Mouse (Mus musculus): ENCODE measurements at regions not wholly inside any gene's neighbourhood (a gene's known extent, or its start where the extent isn't known, plus 50 kb on each side); places are given as distances from the start of the nearest gene placed in this dataset.

- 76% methylated on average over 17 of the region's 17 CpGs for WGBS
Observed at GRCm38 (mm10) chr13:28418936-28419681, 161.8 kb downstream of the Gm11361 start.

GRCm38 (mm10) chr13:28417929-28418881, 160.9 kb downstream of the Gm11361 start:
- TF ChIP-seq POLR2A (IDR thresholded peaks at IDR 0.05; ENCODE audit: control insufficient read depth, extremely low read depth, insufficient read depth, low read length, poor library complexity), result peak; percentile 74
- no peak for TF ChIP-seq CTCF (IDR thresholded peaks at IDR 0.05; ENCODE audit: borderline replicate concordance, control insufficient read depth, extremely low read depth, insufficient read depth, low read length, poor library complexity)
- peaks cover 26% of the 10 kb centered on the region for H3K4me1 ChIP-seq (replicated peaks; ENCODE audit: control insufficient read depth, insufficient read depth, low read length)
- H3K4me3 ChIP-seq (ENCODE audit: control insufficient read depth, insufficient read depth, low read length), result peak overlapping the region; percentile 64
- peak; percentile 80 for DNase-seq
- 8% methylated on average over 11 of the region's 11 CpGs for WGBS
- peak overlapping the region; percentile 98 for H3K27ac ChIP-seq (ENCODE audit: control insufficient read depth, insufficient read depth, low read length)
- H3K36me3 ChIP-seq (ENCODE audit: control insufficient read depth, insufficient read depth, low read length), result no peaks in the 10 kb centered on the region
- no peaks in the 10 kb centered on the region for H3K27me3 ChIP-seq (ENCODE audit: control insufficient read depth, insufficient read depth, low read length)

More at GRCm38 (mm10) chr13:28418936-28419681, 161.8 kb downstream of the Gm11361 start:
- DNase-seq, result peak; percentile 40
- no peaks in the 10 kb centered on the region for H3K36me3 ChIP-seq (ENCODE audit: control insufficient read depth, insufficient read depth, low read length)
- peaks cover 26% of the 10 kb centered on the region for H3K4me1 ChIP-seq (replicated peaks; ENCODE audit: control insufficient read depth, insufficient read depth, low read length)
- no peaks in the 10 kb centered on the region for H3K27me3 ChIP-seq (ENCODE audit: control insufficient read depth, insufficient read depth, low read length)
- H3K4me3 ChIP-seq (ENCODE audit: control insufficient read depth, insufficient read depth, low read length), result peak overlapping the region; percentile 64
- no peak for TF ChIP-seq POLR2A (IDR thresholded peaks at IDR 0.05; ENCODE audit: control insufficient read depth, extremely low read depth, insufficient read depth, low read length, poor library complexity)
- no peak for TF ChIP-seq CTCF (IDR thresholded peaks at IDR 0.05; ENCODE audit: borderline replicate concordance, control insufficient read depth, extremely low read depth, insufficient read depth, low read length, poor library complexity)
- H3K27ac ChIP-seq (ENCODE audit: control insufficient read depth, insufficient read depth, low read length), result peak overlapping the region; percentile 98

GRCm38 (mm10) chr13:28417431-28417928, 160.2 kb downstream of the Gm11361 start:
- no peaks in the 10 kb centered on the region for H3K27me3 ChIP-seq (ENCODE audit: control insufficient read depth, insufficient read depth, low read length)
- H3K4me1 ChIP-seq (replicated peaks; ENCODE audit: control insufficient read depth, insufficient read depth, low read length), result peaks cover 24% of the 10 kb centered on the region
- no peaks in the 10 kb centered on the region for H3K36me3 ChIP-seq (ENCODE audit: control insufficient read depth, insufficient read depth, low read length)
- WGBS, result 2% methylated on average over 7 of the region's 7 CpGs
- peak overlapping the region; percentile 98 for H3K27ac ChIP-seq (ENCODE audit: control insufficient read depth, insufficient read depth, low read length)
- DNase-seq, result peak; percentile 65
- peak overlapping the region; percentile 54 for H3K4me3 ChIP-seq (ENCODE audit: control insufficient read depth, insufficient read depth, low read length)
- TF ChIP-seq POLR2A (IDR thresholded peaks at IDR 0.05; ENCODE audit: control insufficient read depth, extremely low read depth, insufficient read depth, low read length, poor library complexity), result no peak

- Histone ChIP-seq H3K27ac (ENCODE audit: control insufficient read depth, insufficient read depth, low read length) (peak overlapping the region; percentile 98), H3K36me3 (ENCODE audit: control insufficient read depth, insufficient read depth, low read length) (no peaks in the 10 kb centered on the region), H3K4me1 (replicated peaks; ENCODE audit: control insufficient read depth, insufficient read depth, low read length) (peaks cover 19% of the 10 kb centered on the region), H3K4me3 (ENCODE audit: control insufficient read depth, insufficient read depth, low read length) (peak overlapping the region; percentile 18), H3K27me3 (ENCODE audit: control insufficient read depth, insufficient read depth, low read length) (no peaks in the 10 kb centered on the region)
- 47% methylated on average over 8 of the region's 8 CpGs for WGBS
- DNase-seq, result peak; percentile 46
- no peak for TF ChIP-seq CTCF (IDR thresholded peaks at IDR 0.05; ENCODE audit: borderline replicate concordance, control insufficient read depth, extremely low read depth, insufficient read depth, low read length, poor library complexity)
- TF ChIP-seq POLR2A (IDR thresholded peaks at IDR 0.05; ENCODE audit: control insufficient read depth, extremely low read depth, insufficient read depth, low read length, poor library complexity), result no peak
Observed at GRCm38 (mm10) chr13:28416887-28417286, 159.6 kb downstream of the Gm11361 start.

- TF ChIP-seq CTCF (IDR thresholded peaks at IDR 0.05; ENCODE audit: borderline replicate concordance, control insufficient read depth, extremely low read depth, insufficient read depth, low read length, poor library complexity), result no peak
- TF ChIP-seq POLR2A (IDR thresholded peaks at IDR 0.05; ENCODE audit: control insufficient read depth, extremely low read depth, insufficient read depth, low read length, poor library complexity), result no peak
- H3K36me3 ChIP-seq (ENCODE audit: control insufficient read depth, insufficient read depth, low read length), result no peaks in the 10 kb centered on the region
- WGBS, result 36% methylated on average over 6 of the region's 6 CpGs
- H3K27ac ChIP-seq (ENCODE audit: control insufficient read depth, insufficient read depth, low read length), result peak overlapping the region; percentile 98
- peaks cover 17% of the 10 kb centered on the region for H3K4me1 ChIP-seq (replicated peaks; ENCODE audit: control insufficient read depth, insufficient read depth, low read length)
- no peaks in the 10 kb centered on the region for H3K27me3 ChIP-seq (ENCODE audit: control insufficient read depth, insufficient read depth, low read length)
- no peak overlapping the region for H3K4me3 ChIP-seq (ENCODE audit: control insufficient read depth, insufficient read depth, low read length)
- DNase-seq, result peak; percentile 54
Observed at GRCm38 (mm10) chr13:28416231-28416630, 158.9 kb downstream of the Gm11361 start.

- peaks cover 15% of the 10 kb centered on the region for H3K4me1 ChIP-seq (replicated peaks; ENCODE audit: control insufficient read depth, insufficient read depth, low read length)
Observed at GRCm38 (mm10) chr13:28415769-28416168, 158.4 kb downstream of the Gm11361 start.

More at GRCm38 (mm10) chr13:28415769-28416168, 158.4 kb downstream of the Gm11361 start:
- no peak for DNase-seq
- Histone ChIP-seq H3K4me3 (ENCODE audit: control insufficient read depth, insufficient read depth, low read length) (no peak overlapping the region), H3K27me3 (ENCODE audit: control insufficient read depth, insufficient read depth, low read length) (no peaks in the 10 kb centered on the region), H3K36me3 (ENCODE audit: control insufficient read depth, insufficient read depth, low read length) (no peaks in the 10 kb centered on the region), H3K27ac (ENCODE audit: control insufficient read depth, insufficient read depth, low read length) (no peak overlapping the region; the same call in 1 of the 2 replicates)
- WGBS, result 86% methylated on average over 1 of the region's 1 CpGs
- TF ChIP-seq POLR2A (IDR thresholded peaks at IDR 0.05; ENCODE audit: control insufficient read depth, extremely low read depth, insufficient read depth, low read length, poor library complexity) (no peak), CTCF (IDR thresholded peaks at IDR 0.05; ENCODE audit: borderline replicate concordance, control insufficient read depth, extremely low read depth, insufficient read depth, low read length, poor library complexity) (no peak)

All from thymus, adult 2 months (tissue).